Mouse (Mus musculus) kidney, adult 18-20 months (tissue): ENCODE results near the gene Gle1.
A peak's percentile ranks its signal among the peaks of the same experiment; 100 is the strongest.

Experiments
- DNase-seq: peaks from one replicate; pipeline ENCODE4 v3.0.0; 2021

Gle1 gene

DNA sequence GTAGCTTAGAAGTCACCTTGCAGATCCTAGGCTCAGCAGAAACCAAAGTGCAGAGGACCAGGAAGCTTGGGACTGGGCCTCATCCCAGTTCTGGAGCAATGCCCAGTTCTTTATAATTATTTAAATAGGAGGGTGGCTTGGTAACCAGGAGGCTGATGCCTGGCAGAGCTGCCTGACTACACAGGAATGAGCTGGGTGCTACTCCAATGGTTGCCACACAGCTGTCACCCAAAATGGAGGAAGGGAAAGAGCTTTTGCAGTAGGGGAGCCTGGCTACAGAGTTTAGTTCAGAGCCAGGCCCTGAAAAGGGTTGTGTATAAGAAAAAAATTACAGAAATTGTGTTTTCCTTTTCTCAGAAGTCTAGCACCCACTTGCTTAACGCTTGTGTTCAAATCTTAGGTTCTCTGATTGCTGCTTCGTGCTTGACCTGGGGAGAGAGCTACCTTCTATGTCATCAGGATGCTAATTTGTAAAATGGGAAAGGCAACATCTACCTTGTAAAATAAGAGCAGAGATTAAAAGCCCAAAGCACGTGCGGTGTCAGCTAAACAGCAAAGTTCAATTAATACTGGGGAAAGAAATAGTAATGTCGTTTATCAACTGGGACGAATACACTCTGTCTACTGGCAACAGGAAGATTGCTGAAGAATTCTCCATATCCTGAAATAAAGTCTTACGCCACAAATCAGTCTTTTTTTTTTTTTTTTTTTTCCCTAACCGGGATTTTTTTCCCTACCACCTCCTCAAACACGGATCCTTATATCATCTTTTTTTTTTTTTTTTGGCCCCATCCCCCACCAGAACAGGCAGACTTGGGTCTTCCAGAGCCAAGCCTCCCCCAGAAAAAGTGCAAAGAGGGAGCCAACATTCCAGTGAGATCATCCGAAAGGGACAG lies 29.4 kb downstream of the Gle1 start:
- peak; percentile 65 for DNase-seq

DNA sequence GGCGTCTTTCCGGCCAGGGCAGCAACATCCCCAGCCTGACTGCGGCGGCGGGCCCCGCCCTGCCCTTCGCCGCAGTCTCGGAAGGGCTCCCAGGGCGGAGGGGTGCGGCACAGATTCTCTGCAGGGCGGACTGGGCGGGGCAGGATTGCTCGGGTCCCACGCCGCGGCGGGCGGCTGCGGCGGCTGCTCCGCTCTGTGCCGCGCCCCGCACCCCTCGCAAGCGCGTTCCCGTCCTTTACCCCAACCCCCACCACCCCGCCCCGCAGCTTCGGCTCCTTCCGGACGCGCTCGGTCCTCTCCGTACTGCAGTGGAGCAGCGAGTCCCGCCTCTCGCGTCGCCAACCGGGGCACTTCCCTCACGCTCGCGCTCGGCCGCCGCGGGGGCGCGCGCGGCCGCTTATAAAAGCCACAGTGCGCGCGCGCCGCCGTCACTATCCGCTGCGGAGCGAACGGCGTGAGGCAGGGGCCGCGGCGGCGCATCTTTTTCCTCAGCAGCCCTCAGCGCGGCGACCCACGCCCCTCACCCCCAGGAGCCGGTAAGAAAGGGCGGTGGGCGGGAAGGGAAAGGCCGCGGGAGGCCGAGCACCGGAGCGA lies 30.1 kb downstream of the Gle1 start, which contains the start of gene Sptan1:
Sptan1 (plus strand) TSS at position 311 of the 594 bp plus-strand sequence.
- DNase-seq = peak; percentile 95

DNA sequence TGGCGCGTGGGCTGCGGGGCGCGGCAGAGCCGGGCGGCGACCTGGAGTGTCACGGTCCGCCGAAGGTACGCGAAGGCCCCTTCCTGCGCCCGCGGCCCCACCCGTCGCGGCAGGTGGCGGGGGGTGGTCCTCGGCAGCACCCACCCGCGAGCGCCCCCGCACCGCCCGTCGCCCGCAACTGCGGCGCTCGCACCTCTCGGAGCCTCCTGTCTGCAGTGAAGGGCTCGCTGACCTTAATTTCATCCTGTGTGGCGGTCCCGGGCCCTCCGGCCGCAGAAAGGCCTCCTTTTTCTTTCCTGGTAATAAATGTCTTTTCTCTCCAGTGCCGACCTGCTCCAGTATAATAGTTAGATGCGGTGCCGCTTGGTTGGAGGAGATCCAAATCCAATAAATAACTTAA lies 30.7 kb downstream of the Gle1 start:
- DNase-seq = peak; percentile 47

DNA sequence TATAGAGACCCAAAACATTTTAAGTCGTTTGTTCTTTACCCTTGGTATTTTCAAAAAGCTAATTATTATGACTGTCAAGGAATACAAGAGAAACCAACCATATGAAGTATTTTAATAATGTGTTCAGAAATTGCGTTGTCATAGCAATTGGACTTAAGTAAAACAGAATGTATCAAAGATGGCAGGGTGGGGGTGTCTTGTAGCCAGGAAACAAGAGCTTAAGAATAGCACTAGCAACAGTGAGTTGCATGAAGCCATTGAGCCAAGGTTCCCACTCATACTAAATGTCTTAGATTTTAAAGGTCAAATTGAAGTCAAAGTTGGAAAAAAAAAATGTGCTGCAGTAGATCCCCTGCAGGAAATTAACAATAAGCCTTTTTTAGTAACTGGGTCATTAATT lies 31.6 kb downstream of the Gle1 start:
- no peak for DNase-seq

DNA sequence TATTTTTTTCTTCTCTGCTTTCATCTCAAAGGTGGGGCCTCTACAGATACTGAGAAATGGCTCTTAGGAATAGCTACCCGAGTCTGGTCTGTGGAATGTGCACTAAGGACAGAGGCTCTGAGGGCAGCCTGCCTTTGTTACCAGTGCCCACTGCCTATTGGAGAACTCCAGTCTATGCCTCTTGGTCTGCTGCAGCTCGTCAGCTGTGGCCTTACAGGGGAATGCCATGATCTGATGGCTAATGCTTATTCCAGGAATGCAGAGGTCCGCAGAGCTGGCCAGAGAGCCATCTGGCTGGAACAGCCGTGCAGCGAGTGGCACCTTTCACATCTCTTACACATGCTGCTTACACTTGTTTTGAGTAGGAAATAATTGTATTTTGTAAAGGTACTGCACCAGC lies 32.5 kb downstream of the Gle1 start:
- no peak for DNase-seq

DNA sequence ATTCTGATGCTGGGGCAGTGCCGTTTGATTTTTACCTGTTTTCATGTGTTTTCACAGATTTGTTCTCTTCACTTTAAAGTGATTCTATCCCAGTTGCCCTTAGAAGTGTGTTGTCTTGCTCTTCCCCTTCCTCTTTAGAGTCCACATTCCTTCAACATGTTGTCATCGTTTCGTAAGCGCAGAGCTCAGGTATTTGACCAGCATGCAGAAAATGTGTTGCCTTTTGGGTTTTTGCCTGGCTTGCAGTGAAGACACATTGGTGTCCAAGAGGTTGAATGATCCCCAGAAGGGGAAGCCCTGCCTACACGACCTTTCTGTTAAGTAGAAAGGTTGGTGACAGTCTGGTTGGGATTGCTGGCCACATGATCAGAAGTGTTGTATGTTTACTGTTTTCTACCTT lies 33.4 kb downstream of the Gle1 start:
- no peak for DNase-seq

DNA sequence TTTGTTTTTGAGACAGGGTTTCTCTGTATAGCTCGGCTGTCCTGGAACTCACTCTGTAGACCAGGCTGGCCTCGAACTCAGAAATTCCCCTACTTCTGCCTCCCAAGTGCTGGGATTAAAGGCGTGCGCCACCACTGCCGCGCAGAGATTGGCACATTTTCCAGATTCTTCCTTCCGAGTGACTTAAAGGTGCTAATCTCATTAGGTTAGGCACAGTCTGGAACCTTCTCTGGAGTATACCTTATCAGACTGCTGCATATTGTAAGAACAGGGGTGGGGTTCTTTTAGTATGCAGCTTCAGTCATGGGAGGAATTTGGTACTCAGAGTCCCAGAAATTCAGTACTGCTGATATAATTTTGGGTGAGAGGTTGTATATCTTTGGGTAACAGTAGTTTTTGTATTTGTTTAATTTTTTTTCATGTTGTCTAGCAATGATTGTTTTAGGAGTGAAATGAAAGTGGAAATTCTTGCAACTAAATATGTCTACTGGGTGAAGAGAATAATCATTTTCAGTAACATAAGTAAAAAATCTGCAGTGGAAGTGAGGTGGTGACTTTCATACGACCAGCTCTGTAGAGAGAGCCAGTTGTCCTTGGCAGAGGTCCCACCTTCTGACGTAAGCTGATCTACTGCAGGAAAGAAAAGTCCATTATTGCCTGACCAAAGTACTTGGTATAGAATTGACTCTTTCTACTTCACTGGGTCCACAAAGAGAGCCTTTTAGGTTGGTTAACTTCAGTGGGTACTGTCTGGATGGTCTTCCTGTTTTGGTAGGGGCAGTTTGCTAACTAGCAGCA lies 36.8 kb downstream of the Gle1 start:
- DNase-seq = peak; percentile 85

DNA sequence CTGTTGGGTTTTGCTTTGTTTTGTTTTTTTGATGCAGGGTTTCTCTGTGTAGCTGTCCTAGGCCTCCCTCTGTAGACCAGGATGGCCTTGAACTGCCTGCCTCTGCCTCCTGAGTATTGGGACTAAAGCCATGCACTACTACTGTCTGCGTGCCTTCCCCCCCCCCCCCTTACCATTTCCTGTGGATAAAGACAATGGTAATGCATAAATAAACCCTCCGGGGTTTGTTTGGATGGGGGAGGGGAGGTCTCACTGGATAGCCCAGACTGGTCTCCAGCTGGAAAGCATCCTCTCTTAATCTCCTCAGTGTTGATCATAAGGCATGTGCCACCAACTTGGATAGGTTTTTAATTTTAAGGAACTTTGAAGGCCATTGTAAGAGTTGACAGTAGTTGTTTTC lies 38.3 kb downstream of the Gle1 start:
- no peak for DNase-seq

DNA sequence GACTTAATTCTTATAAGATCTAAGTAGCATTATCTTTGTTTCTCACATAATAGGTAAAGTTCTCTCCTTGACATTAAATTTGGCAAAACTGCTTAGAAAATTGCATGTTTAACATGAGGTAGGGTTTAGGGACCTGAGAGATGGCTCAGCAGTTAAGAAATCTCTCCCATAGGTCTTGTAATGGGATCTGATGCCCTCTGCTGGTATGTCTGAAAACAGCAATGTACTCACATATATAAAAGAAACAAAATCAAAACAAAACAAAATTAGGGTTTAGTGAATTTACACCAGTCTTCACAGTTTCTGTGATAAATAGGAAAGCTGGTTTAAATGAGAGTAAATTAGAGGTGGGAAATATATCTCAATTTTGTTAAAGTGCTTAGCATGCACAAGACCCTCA lies 42.1 kb downstream of the Gle1 start:
- DNase-seq = no peak

DNA sequence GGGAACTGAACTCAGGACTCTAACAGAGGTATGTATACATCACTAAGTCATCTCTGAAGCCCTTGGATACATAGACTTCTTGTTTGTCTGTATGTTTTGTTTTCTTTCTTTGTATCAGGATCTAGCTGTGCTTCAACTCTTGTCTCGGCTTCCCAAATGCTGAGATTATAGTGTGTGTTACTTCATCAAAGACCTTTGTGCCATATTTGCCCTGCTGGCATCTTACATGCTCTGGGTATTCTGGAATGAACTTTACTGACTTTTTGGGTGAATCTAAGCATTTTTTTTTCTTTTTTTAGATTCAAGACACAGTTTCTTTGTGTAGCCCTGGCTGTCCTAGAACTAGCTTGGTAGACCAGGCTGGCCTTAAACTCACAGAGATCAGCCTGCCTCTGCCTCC lies 45.4 kb downstream of the Gle1 start:
- DNase-seq = no peak

DNA sequence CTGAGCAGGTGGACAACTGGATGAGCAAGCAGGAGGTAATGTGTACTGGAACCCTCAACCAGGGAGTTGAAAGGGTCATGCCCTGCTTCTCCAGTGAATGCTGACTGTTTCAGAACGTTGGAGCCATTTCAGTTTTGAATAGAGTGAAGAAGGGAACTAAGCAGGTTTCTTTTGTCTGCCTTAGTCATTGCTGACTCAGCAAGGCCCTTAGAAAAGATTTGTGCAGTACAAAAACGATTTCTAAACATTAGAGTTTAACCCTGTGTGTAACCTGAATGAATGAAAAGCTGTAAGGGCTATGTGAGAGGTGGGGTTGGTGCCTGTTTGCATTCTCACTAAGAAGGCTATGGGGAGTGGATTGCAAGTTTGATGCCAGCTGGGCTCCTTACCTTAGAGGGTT lies 56.7 kb downstream of the Gle1 start:
- DNase-seq = no peak

DNA sequence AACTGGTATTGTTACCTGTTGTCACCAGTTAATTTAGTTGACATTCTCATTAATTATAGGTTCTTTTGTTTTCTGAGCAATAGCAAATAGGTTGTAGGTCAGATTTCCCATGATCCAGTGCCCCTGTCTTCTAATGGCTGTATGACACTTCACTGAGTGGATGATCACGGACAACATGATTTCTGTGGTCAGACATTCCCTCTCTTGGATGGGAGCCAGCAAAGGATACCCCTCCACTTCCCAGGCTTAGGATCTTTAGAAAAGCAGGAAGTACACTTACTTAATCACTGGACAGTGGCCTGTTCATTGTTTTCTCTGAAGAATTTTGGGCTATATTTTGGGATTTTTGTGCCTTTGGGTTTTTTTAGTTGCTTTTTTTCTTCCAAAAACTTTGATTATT lies 73.9 kb downstream of the Gle1 start:
- DNase-seq = no peak
